Mouse (Mus musculus): ENCODE measurements around the gene Ly6c2. TPM values are rescaled to one million over a fixed set of nuclear protein-coding genes. Genes with fewer than 3 reads are reported as not detected.
"Not testable (repeated sequence)": the region's sequence is repeated elsewhere in the genome, so short reads cannot be mapped to it uniquely, and the experiment has no call there.

Gene Ly6c2
- polyA plus RNA-seq, 1 experiment from 2014 or later: not detected

GRCm38 (mm10) chr15:75132346-75132745, 20.6 kb upstream of the Ly6c2 start:
- not testable (repeated sequence) for ATAC-seq (replicated peaks; ENCODE audit: low FRiP score); H3K9me3 ChIP-seq (ENCODE audit: control insufficient read depth, low read length); H3K9ac ChIP-seq (ENCODE audit: low read length); H3K27me3 ChIP-seq (ENCODE audit: control insufficient read depth, insufficient read depth, low read length); H3K36me3 ChIP-seq (ENCODE audit: control insufficient read depth, insufficient read depth, low read length); H3K27ac ChIP-seq (ENCODE audit: low read depth, low read length); DNase-seq (ENCODE audit: low spot score); H3K4me3 ChIP-seq (ENCODE audit: low read depth, low read length); H3K4me2 ChIP-seq (ENCODE audit: low read depth, low read length, severe bottlenecking); H3K4me1 ChIP-seq (replicated peaks; ENCODE audit: control insufficient read depth, insufficient read depth, low read length)
- 90% methylated on average over 2 of the region's 2 CpGs for WGBS

- ATAC-seq (replicated peaks; ENCODE audit: low FRiP score) (no peak), DNase-seq (ENCODE audit: low spot score) (peak; percentile 72)
- H3K27ac ChIP-seq (ENCODE audit: low read depth, low read length): no peak overlapping the region
- 27% methylated on average over 2 of the region's 2 CpGs for WGBS
- no peak overlapping the region for H3K4me2 ChIP-seq (ENCODE audit: low read depth, low read length, severe bottlenecking)
- H3K9ac ChIP-seq (ENCODE audit: low read length): no peak overlapping the region
- H3K4me3 ChIP-seq (ENCODE audit: low read depth, low read length): no peak overlapping the region
- no peaks in the 10 kb centered on the region for H3K4me1 ChIP-seq (replicated peaks; ENCODE audit: control insufficient read depth, insufficient read depth, low read length)
- no peaks in the 10 kb centered on the region for H3K9me3 ChIP-seq (ENCODE audit: control insufficient read depth, low read length)
- no peaks in the 10 kb centered on the region for H3K36me3 ChIP-seq (ENCODE audit: control insufficient read depth, insufficient read depth, low read length)
- H3K27me3 ChIP-seq (ENCODE audit: control insufficient read depth, insufficient read depth, low read length): no peaks in the 10 kb centered on the region
These were observed 8.3 kb upstream of the Ly6c2 start for GRCm38 (mm10) chr15:75120066-75120465.

- not testable (repeated sequence) for H3K36me3 ChIP-seq (ENCODE audit: control insufficient read depth, insufficient read depth, low read length); H3K4me3 ChIP-seq (ENCODE audit: low read depth, low read length); H3K9ac ChIP-seq (ENCODE audit: low read length); H3K9me3 ChIP-seq (ENCODE audit: control insufficient read depth, low read length); ATAC-seq (replicated peaks; ENCODE audit: low FRiP score); H3K27ac ChIP-seq (ENCODE audit: low read depth, low read length); H3K4me2 ChIP-seq (ENCODE audit: low read depth, low read length, severe bottlenecking); H3K27me3 ChIP-seq (ENCODE audit: control insufficient read depth, insufficient read depth, low read length); H3K4me1 ChIP-seq (replicated peaks; ENCODE audit: control insufficient read depth, insufficient read depth, low read length)
- WGBS: 17% methylated on average over 5 of the region's 7 CpGs
- DNase-seq (ENCODE audit: low spot score): peak; percentile 69
These were observed 7.0 kb upstream of the Ly6c2 start for GRCm38 (mm10) chr15:75118742-75119141.

- WGBS: 96% methylated on average over 5 of the region's 5 CpGs
- H3K9ac ChIP-seq (ENCODE audit: low read length): not testable (repeated sequence)
These were observed 5.7 kb upstream of the Ly6c2 start for GRCm38 (mm10) chr15:75117481-75117880.

GRCm38 (mm10) chr15:75116525-75116924, 4.8 kb upstream of the Ly6c2 start:
- H3K9ac ChIP-seq (ENCODE audit: low read length): no peak overlapping the region
- WGBS: 90% methylated on average over 2 of the region's 2 CpGs
- H3K9me3 ChIP-seq (ENCODE audit: control insufficient read depth, low read length): no peaks in the 10 kb centered on the region
- no peak overlapping the region for H3K27ac ChIP-seq (ENCODE audit: low read depth, low read length)
- H3K4me2 ChIP-seq (ENCODE audit: low read depth, low read length, severe bottlenecking): no peak overlapping the region
- H3K4me1 ChIP-seq (replicated peaks; ENCODE audit: control insufficient read depth, insufficient read depth, low read length): no peaks in the 10 kb centered on the region
- DNase-seq (ENCODE audit: low spot score) (no peak), ATAC-seq (replicated peaks; ENCODE audit: low FRiP score) (no peak)
- no peak overlapping the region for H3K4me3 ChIP-seq (ENCODE audit: low read depth, low read length)
- H3K27me3 ChIP-seq (ENCODE audit: control insufficient read depth, insufficient read depth, low read length): no peaks in the 10 kb centered on the region
- no peaks in the 10 kb centered on the region for H3K36me3 ChIP-seq (ENCODE audit: control insufficient read depth, insufficient read depth, low read length)

More at GRCm38 (mm10) chr15:75117481-75117880, 5.7 kb upstream of the Ly6c2 start:
- not testable (repeated sequence) for H3K4me1 ChIP-seq (replicated peaks; ENCODE audit: control insufficient read depth, insufficient read depth, low read length); H3K9me3 ChIP-seq (ENCODE audit: control insufficient read depth, low read length); ATAC-seq (replicated peaks; ENCODE audit: low FRiP score); H3K27me3 ChIP-seq (ENCODE audit: control insufficient read depth, insufficient read depth, low read length); H3K36me3 ChIP-seq (ENCODE audit: control insufficient read depth, insufficient read depth, low read length); H3K4me2 ChIP-seq (ENCODE audit: low read depth, low read length, severe bottlenecking); DNase-seq (ENCODE audit: low spot score); H3K27ac ChIP-seq (ENCODE audit: low read depth, low read length); H3K4me3 ChIP-seq (ENCODE audit: low read depth, low read length)

GRCm38 (mm10) chr15:75110424-75110823, 1.3 kb downstream of the Ly6c2 start:
- not testable (repeated sequence) for H3K27me3 ChIP-seq (ENCODE audit: control insufficient read depth, insufficient read depth, low read length); ATAC-seq (replicated peaks; ENCODE audit: low FRiP score)
- WGBS: 74% methylated on average over 2 of the region's 5 CpGs

GRCm38 (mm10) chr15:75099261-75099660, 12.5 kb downstream of the Ly6c2 start:
- no peak overlapping the region for H3K4me3 ChIP-seq (ENCODE audit: low read depth, low read length)
- WGBS: 87% methylated on average over 10 of the region's 10 CpGs
- H3K36me3 ChIP-seq (ENCODE audit: control insufficient read depth, insufficient read depth, low read length): no peaks in the 10 kb centered on the region
- H3K4me1 ChIP-seq (replicated peaks; ENCODE audit: control insufficient read depth, insufficient read depth, low read length): no peaks in the 10 kb centered on the region
- H3K9me3 ChIP-seq (ENCODE audit: control insufficient read depth, low read length): no peaks in the 10 kb centered on the region
- DNase-seq (ENCODE audit: low spot score) (no peak), ATAC-seq (replicated peaks; ENCODE audit: low FRiP score) (no peak)
- no peaks in the 10 kb centered on the region for H3K27me3 ChIP-seq (ENCODE audit: control insufficient read depth, insufficient read depth, low read length)
- no peak overlapping the region for H3K27ac ChIP-seq (ENCODE audit: low read depth, low read length)
- H3K4me2 ChIP-seq (ENCODE audit: low read depth, low read length, severe bottlenecking): no peak overlapping the region
- no peak overlapping the region for H3K9ac ChIP-seq (ENCODE audit: low read length)

More at GRCm38 (mm10) chr15:75110424-75110823, 1.3 kb downstream of the Ly6c2 start:
- H3K27ac ChIP-seq (ENCODE audit: low read depth, low read length); H3K4me2 ChIP-seq (ENCODE audit: low read depth, low read length, severe bottlenecking); H3K4me3 ChIP-seq (ENCODE audit: low read depth, low read length); DNase-seq (ENCODE audit: low spot score); H3K4me1 ChIP-seq (replicated peaks; ENCODE audit: control insufficient read depth, insufficient read depth, low read length); H3K9ac ChIP-seq (ENCODE audit: low read length); H3K36me3 ChIP-seq (ENCODE audit: control insufficient read depth, insufficient read depth, low read length); H3K9me3 ChIP-seq (ENCODE audit: control insufficient read depth, low read length): not testable (repeated sequence)

- not testable (repeated sequence) for H3K4me3 ChIP-seq (ENCODE audit: low read depth, low read length); H3K27me3 ChIP-seq (ENCODE audit: control insufficient read depth, insufficient read depth, low read length); H3K4me1 ChIP-seq (replicated peaks; ENCODE audit: control insufficient read depth, insufficient read depth, low read length); H3K4me2 ChIP-seq (ENCODE audit: low read depth, low read length, severe bottlenecking); H3K27ac ChIP-seq (ENCODE audit: low read depth, low read length); H3K9me3 ChIP-seq (ENCODE audit: control insufficient read depth, low read length); H3K9ac ChIP-seq (ENCODE audit: low read length); ATAC-seq (replicated peaks; ENCODE audit: low FRiP score); H3K36me3 ChIP-seq (ENCODE audit: control insufficient read depth, insufficient read depth, low read length); DNase-seq (ENCODE audit: low spot score)
- 18% methylated on average over 2 of the region's 2 CpGs for WGBS
These were observed 23.7 kb downstream of the Ly6c2 start for GRCm38 (mm10) chr15:75088041-75088440.

GRCm38 (mm10) chr15:75069965-75070364, 41.8 kb downstream of the Ly6c2 start:
- H3K36me3 ChIP-seq (ENCODE audit: control insufficient read depth, insufficient read depth, low read length): no peaks in the 10 kb centered on the region
- H3K9ac ChIP-seq (ENCODE audit: low read length): no peak overlapping the region
- H3K9me3 ChIP-seq (ENCODE audit: control insufficient read depth, low read length): no peaks in the 10 kb centered on the region
- H3K27me3 ChIP-seq (ENCODE audit: control insufficient read depth, insufficient read depth, low read length): no peaks in the 10 kb centered on the region
- H3K4me3 ChIP-seq (ENCODE audit: low read depth, low read length): no peak overlapping the region
- ATAC-seq (replicated peaks; ENCODE audit: low FRiP score): no peak
- H3K4me2 ChIP-seq (ENCODE audit: low read depth, low read length, severe bottlenecking): no peak overlapping the region
- H3K27ac ChIP-seq (ENCODE audit: low read depth, low read length): no peak overlapping the region
- 93% methylated on average over 4 of the region's 4 CpGs for WGBS
- no peak for DNase-seq (ENCODE audit: low spot score)
- H3K4me1 ChIP-seq (replicated peaks; ENCODE audit: control insufficient read depth, insufficient read depth, low read length): no peaks in the 10 kb centered on the region

All from forebrain, embryonic 11.5 days (tissue).